Mouse (Mus musculus): Measurements from ENCODE around the gene Ehd1. TPM values are rescaled to one million over a fixed set of nuclear protein-coding genes. Genes with fewer than 3 reads are reported as not detected.

Ehd1 gene
- polyA plus RNA-seq, 1 experiment from 2014 or later, result 80.0 TPM

GRCm38 (mm10) chr19:6247526-6248300 is 28.8 kb upstream of the Ehd1 start:
- Histone ChIP-seq H3K27ac (no peak overlapping the region), H3K9ac (no peak overlapping the region), H3K9me3 (ENCODE audit: control insufficient read depth, low read length) (no peaks in the 10 kb centered on the region), H3K27me3 (ENCODE audit: control insufficient read depth, insufficient read depth, low read length) (no peaks in the 10 kb centered on the region), H3K4me2 (replicated peaks) (no peak overlapping the region), H3K4me3 (replicated peaks; ENCODE audit: low read length) (no peak overlapping the region), H3K36me3 (replicated peaks; ENCODE audit: control insufficient read depth, insufficient read depth) (peaks cover 79% of the 10 kb centered on the region), H3K4me1 (replicated peaks; ENCODE audit: control insufficient read depth, insufficient read depth, low read length) (peaks cover 2% of the 10 kb centered on the region)
- DNase-seq (ENCODE audit: low spot score) (no peak), ATAC-seq (ENCODE audit: low FRiP score) (no peak)
- 94% methylated on average over 29 of the region's 29 CpGs for WGBS

- no peak overlapping the region for H3K27ac ChIP-seq
- no peaks in the 10 kb centered on the region for H3K9me3 ChIP-seq (ENCODE audit: control insufficient read depth, low read length)
- H3K27me3 ChIP-seq (ENCODE audit: control insufficient read depth, insufficient read depth, low read length), result no peaks in the 10 kb centered on the region
- DNase-seq (ENCODE audit: low spot score) (no peak), ATAC-seq (ENCODE audit: low FRiP score) (no peak)
- no peaks in the 10 kb centered on the region for H3K4me1 ChIP-seq (replicated peaks; ENCODE audit: control insufficient read depth, insufficient read depth, low read length)
- no peak overlapping the region for H3K4me2 ChIP-seq (replicated peaks)
- no peak overlapping the region for H3K9ac ChIP-seq
- peaks cover 89% of the 10 kb centered on the region for H3K36me3 ChIP-seq (replicated peaks; ENCODE audit: control insufficient read depth, insufficient read depth)
- no peak overlapping the region for H3K4me3 ChIP-seq (replicated peaks; ENCODE audit: low read length)
- WGBS, result 88% methylated on average over 4 of the region's 4 CpGs
Measured at GRCm38 (mm10) chr19:6253021-6253420, 23.5 kb upstream of the Ehd1 start.

- ATAC-seq (ENCODE audit: low FRiP score) (no peak), DNase-seq (ENCODE audit: low spot score) (peak; percentile 39)
- Histone ChIP-seq H3K9ac (no peak overlapping the region), H3K4me1 (replicated peaks; ENCODE audit: control insufficient read depth, insufficient read depth, low read length) (no peaks in the 10 kb centered on the region), H3K27me3 (ENCODE audit: control insufficient read depth, insufficient read depth, low read length) (no peaks in the 10 kb centered on the region), H3K4me2 (replicated peaks) (no peak overlapping the region), H3K4me3 (replicated peaks; ENCODE audit: low read length) (no peak overlapping the region), H3K36me3 (replicated peaks; ENCODE audit: control insufficient read depth, insufficient read depth) (peaks cover 70% of the 10 kb centered on the region), H3K27ac (no peak overlapping the region), H3K9me3 (ENCODE audit: control insufficient read depth, low read length) (no peaks in the 10 kb centered on the region)
- 89% methylated on average over 2 of the region's 2 CpGs for WGBS
Measured at GRCm38 (mm10) chr19:6260428-6260827, 16.1 kb upstream of the Ehd1 start.

- H3K27me3 ChIP-seq (ENCODE audit: control insufficient read depth, insufficient read depth, low read length), result no peaks in the 10 kb centered on the region
- no peak overlapping the region for H3K4me2 ChIP-seq (replicated peaks)
- H3K36me3 ChIP-seq (replicated peaks; ENCODE audit: control insufficient read depth, insufficient read depth), result peaks cover 65% of the 10 kb centered on the region
- WGBS, result 83% methylated on average over 4 of the region's 4 CpGs
- no peak overlapping the region for H3K27ac ChIP-seq
- H3K9me3 ChIP-seq (ENCODE audit: control insufficient read depth, low read length), result no peaks in the 10 kb centered on the region
- DNase-seq (ENCODE audit: low spot score), result no peak
- no peak overlapping the region for H3K4me3 ChIP-seq (replicated peaks; ENCODE audit: low read length)
- no peaks in the 10 kb centered on the region for H3K4me1 ChIP-seq (replicated peaks; ENCODE audit: control insufficient read depth, insufficient read depth, low read length)
- ATAC-seq (ENCODE audit: low FRiP score), result no peak
- no peak overlapping the region for H3K9ac ChIP-seq
Measured at GRCm38 (mm10) chr19:6260946-6261345, 15.6 kb upstream of the Ehd1 start.

- no peak for DNase-seq (ENCODE audit: low spot score)
- WGBS, result 94% methylated on average over 14 of the region's 14 CpGs
- H3K27me3 ChIP-seq (ENCODE audit: control insufficient read depth, insufficient read depth, low read length), result no peaks in the 10 kb centered on the region
- H3K4me2 ChIP-seq (replicated peaks), result no peak overlapping the region
- H3K9ac ChIP-seq, result no peak overlapping the region
- no peak overlapping the region for H3K27ac ChIP-seq
- ATAC-seq (ENCODE audit: low FRiP score), result no peak
- H3K36me3 ChIP-seq (replicated peaks; ENCODE audit: control insufficient read depth, insufficient read depth), result peaks cover 61% of the 10 kb centered on the region
- no peaks in the 10 kb centered on the region for H3K9me3 ChIP-seq (ENCODE audit: control insufficient read depth, low read length)
- no peaks in the 10 kb centered on the region for H3K4me1 ChIP-seq (replicated peaks; ENCODE audit: control insufficient read depth, insufficient read depth, low read length)
- no peak overlapping the region for H3K4me3 ChIP-seq (replicated peaks; ENCODE audit: low read length)
Measured at GRCm38 (mm10) chr19:6261379-6261778, 15.1 kb upstream of the Ehd1 start.

GRCm38 (mm10) chr19:6262222-6262621 is 14.3 kb upstream of the Ehd1 start:
- H3K36me3 ChIP-seq (replicated peaks; ENCODE audit: control insufficient read depth, insufficient read depth), result peaks cover 53% of the 10 kb centered on the region
- H3K27ac ChIP-seq, result no peak overlapping the region
- no peaks in the 10 kb centered on the region for H3K4me1 ChIP-seq (replicated peaks; ENCODE audit: control insufficient read depth, insufficient read depth, low read length)
- WGBS, result 61% methylated on average over 7 of the region's 7 CpGs
- H3K9me3 ChIP-seq (ENCODE audit: control insufficient read depth, low read length), result no peaks in the 10 kb centered on the region
- H3K4me2 ChIP-seq (replicated peaks), result no peak overlapping the region
- DNase-seq (ENCODE audit: low spot score), result peak; percentile 66
- no peak overlapping the region for H3K9ac ChIP-seq
- H3K4me3 ChIP-seq (replicated peaks; ENCODE audit: low read length), result no peak overlapping the region
- H3K27me3 ChIP-seq (ENCODE audit: control insufficient read depth, insufficient read depth, low read length), result no peaks in the 10 kb centered on the region
- ATAC-seq (ENCODE audit: low FRiP score), result no peak

GRCm38 (mm10) chr19:6262839-6263433 is 13.6 kb upstream of the Ehd1 start:
- peaks cover 45% of the 10 kb centered on the region for H3K36me3 ChIP-seq (replicated peaks; ENCODE audit: control insufficient read depth, insufficient read depth)
- no peak overlapping the region for H3K4me2 ChIP-seq (replicated peaks)
- no peak overlapping the region for H3K27ac ChIP-seq
- ATAC-seq (ENCODE audit: low FRiP score), result no peak
- H3K9me3 ChIP-seq (ENCODE audit: control insufficient read depth, low read length), result no peaks in the 10 kb centered on the region
- H3K9ac ChIP-seq, result no peak overlapping the region
- no peak overlapping the region for H3K4me3 ChIP-seq (replicated peaks; ENCODE audit: low read length)
- no peaks in the 10 kb centered on the region for H3K4me1 ChIP-seq (replicated peaks; ENCODE audit: control insufficient read depth, insufficient read depth, low read length)
- WGBS, result 78% methylated on average over 8 of the region's 8 CpGs
- no peak for DNase-seq (ENCODE audit: low spot score)
- H3K27me3 ChIP-seq (ENCODE audit: control insufficient read depth, insufficient read depth, low read length), result no peaks in the 10 kb centered on the region

- 78% methylated on average over 9 of the region's 9 CpGs for WGBS
- Histone ChIP-seq H3K36me3 (replicated peaks; ENCODE audit: control insufficient read depth, insufficient read depth) (peaks cover 33% of the 10 kb centered on the region), H3K9me3 (ENCODE audit: control insufficient read depth, low read length) (no peaks in the 10 kb centered on the region), H3K9ac (no peak overlapping the region), H3K27me3 (ENCODE audit: control insufficient read depth, insufficient read depth, low read length) (no peaks in the 10 kb centered on the region), H3K4me2 (replicated peaks) (no peak overlapping the region), H3K27ac (no peak overlapping the region), H3K4me1 (replicated peaks; ENCODE audit: control insufficient read depth, insufficient read depth, low read length) (no peaks in the 10 kb centered on the region), H3K4me3 (replicated peaks; ENCODE audit: low read length) (no peak overlapping the region)
- ATAC-seq (ENCODE audit: low FRiP score) (no peak), DNase-seq (ENCODE audit: low spot score) (no peak)
Measured at GRCm38 (mm10) chr19:6264200-6264599, 12.3 kb upstream of the Ehd1 start.

- Histone ChIP-seq H3K4me2 (replicated peaks) (no peak overlapping the region), H3K9ac (no peak overlapping the region), H3K4me1 (replicated peaks; ENCODE audit: control insufficient read depth, insufficient read depth, low read length) (no peaks in the 10 kb centered on the region), H3K27me3 (ENCODE audit: control insufficient read depth, insufficient read depth, low read length) (no peaks in the 10 kb centered on the region), H3K9me3 (ENCODE audit: control insufficient read depth, low read length) (no peaks in the 10 kb centered on the region), H3K27ac (no peak overlapping the region), H3K36me3 (replicated peaks; ENCODE audit: control insufficient read depth, insufficient read depth) (peaks cover 29% of the 10 kb centered on the region), H3K4me3 (replicated peaks; ENCODE audit: low read length) (no peak overlapping the region)
- ATAC-seq (ENCODE audit: low FRiP score), result no peak
- WGBS, result 83% methylated on average over 8 of the region's 8 CpGs
- no peak for DNase-seq (ENCODE audit: low spot score)
Measured at GRCm38 (mm10) chr19:6264945-6265344, 11.6 kb upstream of the Ehd1 start.
